Mouse (Mus musculus) WW6 (cell line): Measurements from ENCODE around the gene Sptbn1.

Source experiments
- DNase-seq: peaks from one replicate; pipeline ENCODE4 v3.0.0-alpha.2; 2013; ENCODE audit warnings: low read depth, low spot score

Gene Sptbn1

DNA sequence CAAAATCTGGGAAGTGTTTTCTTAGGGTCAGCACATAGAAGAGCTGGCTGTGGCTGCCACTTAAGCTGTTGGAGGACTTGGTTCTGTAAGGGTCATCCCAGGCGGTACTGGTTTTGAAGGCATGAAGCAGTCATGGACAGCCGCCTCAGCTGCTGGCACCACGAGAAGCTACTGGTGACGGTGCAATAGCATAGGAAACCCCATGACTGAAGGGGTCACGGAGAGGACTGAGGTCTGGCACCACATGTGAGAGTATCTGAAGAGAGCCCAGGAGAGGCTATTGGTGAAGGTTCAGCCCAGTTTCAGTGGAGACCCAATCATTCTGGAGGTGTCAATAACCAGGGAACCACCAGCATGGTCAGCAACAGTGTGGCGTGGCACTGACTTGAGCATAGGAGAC is 135.4 kb downstream of the Sptbn1 start:
- DNase-seq, result no peak

- DNase-seq, result no peak
Measured at GRCm38 (mm10) chr11:30131640-30132039, 136.3 kb downstream of the Sptbn1 start.

DNA sequence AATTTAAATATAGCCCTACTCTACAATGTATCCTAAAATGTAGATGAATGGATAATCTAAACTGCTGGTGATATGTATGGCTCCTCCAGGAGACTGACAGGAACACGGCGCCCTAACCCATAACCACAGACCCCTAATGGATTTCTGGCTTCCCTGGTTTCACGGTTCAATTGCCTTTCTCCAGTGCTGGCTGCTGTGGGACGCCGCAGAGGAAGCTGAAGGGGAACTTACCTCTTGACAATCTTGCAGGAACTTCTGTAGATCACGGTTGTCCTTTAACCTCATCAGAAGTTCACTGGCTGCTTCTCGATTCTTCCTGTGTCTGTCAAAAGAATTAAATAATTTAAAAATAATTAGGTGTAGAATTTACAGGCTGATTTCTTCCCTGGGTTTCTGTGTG is 138.6 kb downstream of the Sptbn1 start:
- no peak for DNase-seq

- DNase-seq, result no peak
Measured at GRCm38 (mm10) chr11:30126840-30127239, 141.1 kb downstream of the Sptbn1 start.

DNA sequence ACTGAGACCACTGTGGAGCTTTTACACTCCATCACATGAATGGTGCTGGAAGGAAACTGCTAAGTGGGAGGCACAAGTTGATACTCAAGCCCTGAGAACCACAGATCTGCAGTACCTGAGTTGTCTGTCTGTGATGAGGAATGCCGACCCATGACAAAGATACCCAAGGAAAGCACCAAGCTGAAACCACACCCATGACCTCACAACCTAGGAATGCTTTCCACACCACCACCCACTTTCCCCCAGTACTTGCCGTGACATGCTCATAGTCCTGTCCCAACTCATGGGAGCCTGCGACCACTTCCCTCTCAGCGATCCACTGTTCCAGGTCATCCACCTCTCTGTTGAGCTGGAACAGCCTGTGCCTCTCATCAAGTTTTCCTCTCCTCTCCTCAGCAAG is 149.9 kb downstream of the Sptbn1 start:
- peak; percentile 9 for DNase-seq

DNA sequence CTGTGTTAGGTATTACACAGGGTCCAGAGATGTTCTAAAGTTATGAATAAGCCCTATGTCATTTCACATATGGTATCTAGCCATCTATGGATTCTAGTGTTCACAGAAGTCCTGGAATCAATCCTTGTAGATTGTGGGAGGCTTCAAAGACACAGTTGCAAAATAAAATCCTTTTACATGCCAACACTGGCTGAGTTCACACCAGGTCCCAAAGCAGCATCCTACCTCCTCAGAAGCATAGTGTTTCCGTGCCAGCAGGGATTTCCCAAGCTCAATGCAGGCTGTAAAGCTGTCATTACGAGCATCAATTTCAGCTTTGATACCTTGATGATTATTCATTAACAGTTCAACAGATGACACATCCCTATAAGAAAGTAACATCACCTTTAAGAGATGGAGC is 154.3 kb downstream of the Sptbn1 start:
- DNase-seq, result no peak

DNA sequence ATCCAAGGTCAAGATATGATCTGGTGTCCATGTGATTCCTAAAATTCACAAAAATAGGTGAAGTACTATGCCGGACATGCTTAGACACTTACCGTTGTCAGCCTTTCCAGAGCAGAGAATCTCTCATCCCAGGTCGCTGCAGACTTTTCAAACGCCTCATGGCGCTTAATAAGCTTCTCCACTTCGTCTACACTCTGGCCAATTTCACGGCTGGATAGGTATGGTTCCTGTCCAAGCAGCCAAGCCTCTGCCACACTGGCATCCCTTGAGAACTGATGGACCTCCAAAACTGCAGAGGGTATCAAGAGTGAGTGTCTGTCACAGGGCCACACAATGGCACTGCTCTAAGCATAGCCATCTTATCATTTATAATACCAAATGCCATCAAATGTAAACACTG is 157.3 kb downstream of the Sptbn1 start:
- DNase-seq, result no peak

GRCm38 (mm10) chr11:30104177-30104576 is 163.8 kb downstream of the Sptbn1 start:
- no peak for DNase-seq

DNA sequence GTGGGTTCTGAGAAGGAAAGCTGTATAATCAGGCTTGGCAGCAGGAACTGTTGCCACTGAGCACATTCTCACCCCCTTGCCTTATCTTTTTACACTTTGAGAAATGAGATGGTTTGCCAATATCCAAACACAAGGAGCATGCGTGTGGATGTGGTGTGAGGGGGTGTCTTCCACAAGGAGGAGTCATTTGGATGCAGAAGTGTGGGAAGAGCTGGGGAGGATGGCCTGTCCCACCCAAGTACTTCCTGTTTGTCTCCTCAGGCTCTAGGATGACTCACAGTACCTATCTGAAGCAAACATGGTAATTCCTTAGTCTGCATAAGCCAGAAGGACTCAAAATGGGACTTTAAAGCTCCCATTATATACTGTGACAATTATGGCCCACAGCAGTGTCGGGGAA is 165.4 kb downstream of the Sptbn1 start:
- DNase-seq, result no peak

- no peak for DNase-seq
Measured at GRCm38 (mm10) chr11:30101796-30102195, 166.2 kb downstream of the Sptbn1 start.

- no peak for DNase-seq
Measured at GRCm38 (mm10) chr11:30101162-30101561, 166.8 kb downstream of the Sptbn1 start.

GRCm38 (mm10) chr11:30099916-30100315 is 168.1 kb downstream of the Sptbn1 start:
- no peak for DNase-seq

DNA sequence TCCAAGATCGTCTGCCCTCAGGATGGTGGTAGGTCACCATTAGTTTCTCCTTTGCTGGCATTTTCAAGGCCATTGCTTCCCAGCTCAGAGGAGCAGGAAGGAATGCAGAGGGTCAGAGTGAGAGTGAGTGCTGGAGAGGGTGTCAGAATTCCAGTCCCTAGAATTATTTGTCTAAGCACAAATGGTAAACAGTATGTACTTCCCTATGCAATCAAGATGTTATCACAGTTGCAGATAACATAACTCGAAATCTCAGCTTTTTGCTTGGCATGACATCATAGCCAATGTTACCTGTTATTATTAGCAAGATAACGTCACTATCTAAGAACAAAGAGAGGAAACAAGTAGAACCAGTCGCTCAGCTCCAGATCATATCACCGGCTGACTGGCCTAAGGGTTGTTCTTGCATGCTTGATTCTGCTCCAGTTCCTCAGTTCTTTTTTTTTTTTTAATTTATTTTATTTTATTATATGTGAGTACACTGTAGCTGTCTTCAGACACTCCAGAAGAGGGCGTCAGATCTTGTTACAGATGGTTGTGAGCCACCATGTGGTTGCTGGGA is 172.7 kb downstream of the Sptbn1 start:
- DNase-seq, result no peak

- DNase-seq, result peak; percentile 20
Measured at GRCm38 (mm10) chr11:30091892-30092291, 176.1 kb downstream of the Sptbn1 start.

DNA sequence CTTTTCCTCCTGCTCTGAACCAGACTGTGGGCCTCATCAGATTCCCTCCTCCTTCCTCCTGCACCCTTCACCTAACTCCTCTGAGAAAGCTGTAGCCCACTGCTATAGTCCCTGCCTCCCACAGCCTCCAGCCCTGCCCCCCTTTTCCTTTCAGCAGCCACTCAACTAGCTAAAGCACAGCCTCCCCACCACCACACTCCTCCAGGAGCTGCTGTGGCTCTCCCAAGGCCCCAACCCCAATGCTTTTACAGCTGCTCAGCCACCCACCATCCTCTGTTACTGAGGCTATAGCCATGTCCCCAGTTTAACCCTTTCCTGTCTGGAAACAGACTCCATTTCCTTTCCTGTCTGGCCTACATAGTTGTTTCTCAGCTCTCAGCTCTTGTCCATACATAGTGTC is 182.9 kb downstream of the Sptbn1 start:
- DNase-seq, result no peak

DNA sequence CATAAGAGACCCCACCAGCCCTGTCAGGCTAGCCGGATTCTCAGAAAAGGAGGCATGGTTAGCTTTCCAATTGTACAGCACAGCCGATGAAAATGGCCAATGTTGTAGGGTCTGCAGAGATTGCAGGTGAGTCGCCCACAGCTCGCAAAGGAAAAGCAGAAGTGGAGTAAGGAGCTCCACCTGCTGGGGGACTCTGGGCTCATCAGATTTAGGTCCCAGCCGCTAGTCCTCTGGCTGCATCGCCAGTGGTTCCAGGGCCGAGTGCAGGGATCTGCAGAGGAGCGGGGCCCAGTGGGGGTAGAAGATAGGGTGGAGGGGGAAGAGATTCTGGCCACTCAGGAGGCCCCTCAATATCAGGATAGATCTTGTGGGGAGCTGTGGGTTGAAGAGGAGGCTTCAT is 210.7 kb downstream of the Sptbn1 start:
- peak; percentile 18 for DNase-seq
